Mouse (Mus musculus) retina, postnatal 1 day (tissue): ENCODE measurements at regions not wholly inside any gene's neighbourhood (a gene's known extent, or its start where the extent isn't known, plus 50 kb on each side); places are given as distances from the start of the nearest gene placed in this dataset.

ENCODE experiments used
- DNase-seq: peaks from one replicate; pipeline ENCODE4 v3.0.0-alpha.2; 2012

DNA sequence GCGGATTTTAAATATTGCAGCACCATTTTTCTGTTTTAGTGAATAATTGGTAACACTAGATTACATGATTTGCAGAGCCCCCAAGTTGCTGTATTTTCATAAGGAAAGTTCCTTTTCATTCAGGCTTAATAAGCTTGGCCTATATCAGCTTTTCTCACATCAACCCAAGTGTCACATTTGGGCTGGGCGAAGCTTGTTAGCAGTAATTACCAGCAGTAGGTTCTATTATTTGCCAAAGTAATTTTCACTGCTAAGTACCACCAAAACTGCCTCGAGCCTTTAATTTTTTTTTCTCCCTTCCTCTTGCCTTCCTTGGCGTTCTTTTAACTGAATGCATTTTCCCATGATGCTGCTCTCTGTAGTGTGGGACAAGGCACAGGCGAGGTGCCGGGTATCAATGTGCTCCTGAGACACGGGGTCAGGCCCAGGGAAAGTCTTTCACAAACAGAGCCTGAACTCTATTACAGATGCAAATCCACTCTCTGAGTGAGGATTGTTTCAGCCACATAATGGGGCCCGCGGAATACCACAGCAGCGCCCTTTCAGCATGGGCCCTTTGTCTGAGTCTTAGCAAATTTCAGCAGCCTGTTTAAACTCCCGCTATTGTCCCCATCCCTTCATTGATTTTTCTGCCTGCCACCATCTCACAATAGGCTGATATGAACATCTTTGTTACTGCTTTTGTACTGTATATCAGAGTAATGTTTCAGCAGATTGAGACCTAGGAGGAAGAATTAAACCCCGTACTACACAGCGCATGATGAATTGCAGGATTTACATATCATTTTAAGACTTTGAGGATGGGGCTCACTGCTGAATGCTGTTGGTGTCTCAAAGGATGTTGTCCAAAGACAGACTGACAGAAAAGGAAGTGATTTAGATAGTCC lies 205.1 kb upstream of the Epha3 start:
- peak; percentile 75 for DNase-seq

DNA sequence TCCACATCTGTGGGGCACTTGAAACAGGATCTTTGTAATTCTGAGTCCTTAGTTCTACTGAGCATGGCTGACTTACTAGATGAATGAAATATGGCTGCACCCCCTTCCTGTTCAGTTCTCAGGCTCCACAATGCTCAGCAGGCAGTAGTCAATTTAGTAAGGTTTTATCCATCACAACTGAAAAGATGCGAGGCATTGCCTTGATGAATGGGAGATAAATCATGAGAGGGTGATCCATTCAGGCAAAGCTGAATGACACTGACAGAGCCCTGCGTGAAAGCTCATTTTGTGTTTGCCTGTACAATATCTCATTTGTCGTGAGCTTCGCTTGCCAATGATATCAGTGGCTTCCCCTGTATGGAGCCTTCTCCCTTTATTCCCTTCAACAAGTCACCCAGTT lies 198.6 kb upstream of the Epha3 start:
- DNase-seq: peak; percentile 4

- DNase-seq: peak; percentile 16
Measured at GRCm38 (mm10) chr16:64058712-64059111, 194.7 kb upstream of the Epha3 start.

DNA sequence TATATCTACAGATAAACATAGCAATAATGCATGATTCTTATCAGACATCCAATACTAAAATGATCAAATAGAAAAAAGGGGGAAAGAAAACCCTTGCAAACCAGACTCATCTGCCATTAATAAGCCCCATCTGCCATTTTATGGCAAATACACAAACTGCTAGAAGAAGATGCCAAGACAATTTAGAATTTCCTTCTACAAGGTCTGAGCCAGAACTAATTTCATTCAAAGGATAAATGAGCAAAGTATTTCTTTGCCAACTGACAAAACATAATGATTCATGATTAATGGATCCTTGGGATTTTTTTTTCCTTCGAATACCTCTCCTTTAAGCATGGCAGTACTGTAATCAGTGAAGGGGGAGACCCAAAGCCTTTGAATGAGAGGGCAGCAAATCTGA lies 190.4 kb upstream of the Epha3 start:
- no peak for DNase-seq

- DNase-seq: no peak
Measured at GRCm38 (mm10) chr16:64048026-64048425, 184.1 kb upstream of the Epha3 start.

- DNase-seq: no peak
Measured at GRCm38 (mm10) chr16:64033049-64033448, 169.1 kb upstream of the Epha3 start.

- no peak for DNase-seq
Measured at GRCm38 (mm10) chr16:64023981-64024380, 160.0 kb upstream of the Epha3 start.

DNA sequence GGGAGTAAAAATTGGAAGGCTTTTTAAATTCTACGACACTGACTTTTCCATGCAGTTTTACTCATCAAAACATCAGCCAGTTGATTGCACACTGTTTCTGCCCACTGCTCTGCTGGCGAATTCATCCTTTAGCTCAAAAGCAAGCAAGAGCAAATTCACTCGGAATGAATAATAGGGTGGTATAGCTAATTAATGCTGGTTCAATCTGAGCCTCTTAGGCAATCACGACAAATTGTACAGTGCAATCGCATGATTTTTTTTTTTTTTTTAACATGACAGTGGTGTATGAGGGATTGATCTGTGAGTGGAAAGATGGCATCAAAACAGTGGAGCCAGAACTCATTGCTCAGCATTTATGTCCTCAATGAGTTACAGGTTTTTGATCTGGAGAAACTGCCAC lies 136.9 kb upstream of the Epha3 start:
- DNase-seq: no peak

DNA sequence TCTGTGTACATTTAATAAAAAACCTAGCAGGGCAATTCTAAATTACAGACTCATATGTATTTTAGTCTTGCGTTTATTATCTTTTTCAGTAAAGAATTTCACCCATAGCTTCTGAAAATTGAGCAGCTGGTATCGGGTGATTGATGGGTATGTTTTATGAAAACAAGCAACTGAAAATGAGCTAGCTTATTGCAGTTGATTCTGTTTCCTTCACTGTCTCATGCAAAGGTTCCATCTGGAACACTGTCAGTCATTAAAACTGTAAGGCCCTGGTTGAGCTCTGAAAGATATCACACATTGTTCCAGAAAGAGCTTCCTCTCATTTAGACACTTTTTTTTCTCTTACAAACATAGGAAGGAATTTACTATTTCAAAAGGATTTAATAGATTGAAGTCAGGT lies 103.4 kb upstream of the Epha3 start:
- no peak for DNase-seq

- DNase-seq: no peak
Measured at GRCm38 (mm10) chr16:63960786-63961185, 96.8 kb upstream of the Epha3 start.

GRCm38 (mm10) chr16:63958154-63958553 lies 94.2 kb upstream of the Epha3 start:
- peak; percentile 73 for DNase-seq

- no peak for DNase-seq
Measured at GRCm38 (mm10) chr16:63925195-63925594, 61.2 kb upstream of the Epha3 start.

- DNase-seq: no peak
Measured at GRCm38 (mm10) chr16:63921146-63921545, 57.2 kb upstream of the Epha3 start.
